Mouse (Mus musculus): ENCODE data around the gene Ifit2. TPM values are rescaled to one million over a fixed set of nuclear protein-coding genes. Genes with fewer than 3 reads are reported as not detected.

Gene Ifit2
- 1 to 10 TPM; 5.8 to 6.5 TPM for total RNA-seq (2021)

- intact Hi-C loops (cut with DNase I), result loop anchor here (2.0 kb wide), 1 partner anchor 50 kb away; no protein-coding TSS in a partner anchor
- peak; percentile 68 to 70 for DNase-seq
Observed at GRCm38 (mm10) chr19:34550534-34551223, at the start of gene Ifit2. Gene Ifit2 (plus strand): TSS chr19:34550694.

DNA sequence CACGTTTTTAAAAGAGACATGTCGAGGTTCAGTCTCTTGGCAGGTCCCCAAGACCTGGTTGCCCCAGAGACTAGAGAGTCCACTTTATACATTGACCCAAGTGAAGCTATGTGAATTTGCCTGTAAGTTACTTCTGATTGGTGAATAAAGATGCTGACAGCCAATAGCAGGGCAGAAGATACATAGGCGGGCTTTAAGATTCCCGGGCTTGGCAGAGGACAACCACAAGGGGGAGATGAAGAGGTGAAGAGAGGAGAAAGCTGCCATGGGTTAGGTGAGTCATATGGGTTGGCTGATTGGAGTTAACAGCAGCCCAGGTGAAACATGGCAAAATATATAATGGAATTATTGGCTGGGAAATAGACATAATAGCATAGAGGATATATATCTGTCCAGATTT lies 49.7 kb upstream of the Ifit2 start:
- intact Hi-C loops (cut with DNase I), result loop anchor here (2.0 to 5.0 kb wide), 3 partner anchors 26 to 137 kb away; partner anchors contain the start of genes Ifit2 and Lipa

DNA sequence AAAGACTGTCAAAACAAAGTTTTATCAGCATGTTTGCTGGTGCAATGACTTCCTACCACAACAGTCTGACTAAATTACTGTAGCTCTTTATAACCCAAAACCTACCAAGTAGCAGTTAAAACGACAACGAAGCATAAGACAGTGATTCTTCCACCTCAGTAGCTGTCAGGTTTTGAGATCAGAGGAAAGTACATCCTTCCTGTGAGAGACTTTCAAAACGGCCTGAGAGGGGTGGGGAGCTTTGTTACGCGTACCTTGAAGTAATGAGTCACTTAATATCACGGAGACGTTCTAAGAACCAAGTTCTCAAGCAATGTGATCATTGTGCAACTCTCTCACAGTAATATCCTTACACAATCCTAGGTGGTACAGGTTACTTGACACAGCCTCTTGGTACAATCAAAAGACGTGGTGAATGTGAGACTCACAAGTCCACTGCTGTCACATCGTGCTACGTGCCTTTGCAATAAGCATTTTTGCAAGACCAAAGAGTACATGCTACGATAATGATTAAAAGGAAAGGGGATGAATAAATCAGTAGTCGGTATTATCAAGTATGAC lies 45.3 kb upstream of the Ifit2 start:
- DNase-seq, result no peak
- intact Hi-C loops (cut with DNase I), result no loop called here

More for the DNA sequence above, 49.7 kb upstream of the Ifit2 start:
- peak; percentile 66 to 70 for DNase-seq

DNA sequence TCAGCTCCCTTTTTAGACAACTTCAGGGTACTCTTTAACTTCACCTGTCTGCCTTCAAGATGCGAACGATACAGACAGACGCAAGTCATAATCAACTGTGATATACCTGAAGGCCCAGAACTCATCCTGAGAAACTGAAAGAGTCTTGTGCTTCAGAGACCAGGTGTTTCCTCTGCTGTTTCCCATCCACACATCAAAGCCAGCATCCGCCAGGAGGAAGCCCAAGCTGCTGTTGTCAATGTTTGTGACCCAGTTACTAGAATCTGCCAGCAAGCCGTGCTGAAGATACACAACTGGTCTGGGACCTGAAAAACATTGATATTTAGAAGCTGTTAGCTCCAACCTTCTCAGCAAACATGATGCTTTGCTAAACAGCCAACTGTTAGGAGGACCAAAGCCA lies 39.8 kb upstream of the Ifit2 start:
- intact Hi-C loops (cut with DNase I), result no loop called here
- DNase-seq, result no peak

DNA sequence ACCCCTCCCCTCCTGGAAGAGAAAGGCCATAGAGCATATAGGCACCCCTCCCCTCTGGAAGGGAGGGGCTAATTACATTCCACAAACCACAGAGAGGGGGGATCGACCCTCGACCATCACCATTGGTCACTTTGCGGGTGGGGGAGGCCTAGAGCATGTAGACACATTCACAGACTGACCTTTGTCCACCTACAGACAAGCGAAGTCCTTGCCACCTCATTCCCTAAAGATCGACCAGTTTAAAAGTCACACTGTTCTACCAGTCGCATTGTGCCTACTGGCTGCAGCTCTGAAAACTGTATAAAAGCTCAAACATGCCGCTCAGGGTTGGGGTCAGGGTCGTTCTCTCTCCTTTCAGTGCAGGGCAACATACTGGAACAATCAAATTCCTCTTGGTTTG lies 39.0 kb upstream of the Ifit2 start:
- no peak for DNase-seq
- intact Hi-C loops (cut with DNase I), result no loop called here

GRCm38 (mm10) chr19:34515681-34516080 lies 34.8 kb upstream of the Ifit2 start:
- no peak for DNase-seq
- intact Hi-C loops (cut with DNase I), result no loop called here

DNA sequence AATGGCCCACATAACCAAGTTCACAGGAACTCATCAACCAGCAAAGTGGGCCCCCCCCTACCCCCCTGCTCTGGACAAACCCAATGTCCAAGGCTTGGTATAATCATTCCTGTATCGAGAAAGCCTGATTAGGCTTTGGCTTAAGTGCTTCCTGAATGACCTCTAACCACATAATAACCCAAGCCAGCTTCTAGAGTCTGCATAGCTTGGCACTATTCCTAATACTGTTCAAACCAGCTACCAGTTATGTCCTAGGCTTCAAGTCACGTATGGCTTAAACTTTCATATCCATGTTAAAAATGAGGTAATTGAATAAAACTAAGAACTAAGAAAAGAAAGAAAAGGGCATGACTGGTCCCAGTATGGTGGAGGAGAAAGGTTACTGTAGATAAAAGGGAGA lies 34.1 kb upstream of the Ifit2 start:
- no peak for DNase-seq
- intact Hi-C loops (cut with DNase I), result no loop called here

- DNase-seq, result no peak
Observed at GRCm38 (mm10) chr19:34517197-34517596, 33.3 kb upstream of the Ifit2 start.

DNA sequence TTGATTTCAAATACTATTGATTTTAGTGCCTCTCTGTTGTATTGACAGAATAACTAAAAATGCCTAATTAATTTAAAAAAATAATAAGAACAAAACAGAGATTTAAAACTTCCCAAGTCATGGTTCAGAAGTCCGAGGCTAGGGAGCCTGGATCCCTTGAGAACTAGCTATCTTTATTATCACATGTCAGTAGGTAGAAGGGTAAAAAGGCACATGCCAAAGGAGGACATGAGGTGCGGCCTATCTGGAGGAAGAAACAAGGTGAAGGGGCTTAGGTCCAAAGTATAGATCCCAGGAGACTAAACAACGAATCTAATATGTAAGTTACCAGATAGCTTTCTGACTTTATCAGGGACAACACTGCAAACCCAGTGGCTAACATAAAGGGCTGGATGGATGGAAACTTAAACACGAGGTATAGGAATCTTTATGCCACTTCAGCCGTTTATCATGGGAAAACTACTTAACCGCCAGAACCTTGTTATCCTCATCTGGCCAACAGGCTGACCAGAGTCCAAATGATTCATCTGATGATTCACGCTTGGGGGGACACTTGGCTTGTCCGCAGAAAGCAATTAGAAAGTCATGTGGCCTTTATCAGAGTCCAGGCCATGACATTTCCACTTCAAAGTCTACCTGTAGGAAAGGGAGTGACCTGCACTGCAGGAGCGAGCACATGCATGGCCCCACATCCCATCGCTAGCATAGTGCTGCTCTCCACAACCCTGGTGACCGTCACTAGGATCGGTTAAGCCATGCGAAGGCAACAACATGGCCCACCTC lies 32.5 kb upstream of the Ifit2 start:
- intact Hi-C loops (cut with DNase I), result no loop called here
- no peak for DNase-seq

More at GRCm38 (mm10) chr19:34517197-34517596, 33.3 kb upstream of the Ifit2 start:
- intact Hi-C loops (cut with DNase I), result no loop called here

- no peak for DNase-seq
- intact Hi-C loops (cut with DNase I), result no loop called here
Observed at GRCm38 (mm10) chr19:34518786-34519185, 31.7 kb upstream of the Ifit2 start.

GRCm38 (mm10) chr19:34519646-34520045 lies 30.8 kb upstream of the Ifit2 start:
- no peak for DNase-seq
- intact Hi-C loops (cut with DNase I), result no loop called here

DNA sequence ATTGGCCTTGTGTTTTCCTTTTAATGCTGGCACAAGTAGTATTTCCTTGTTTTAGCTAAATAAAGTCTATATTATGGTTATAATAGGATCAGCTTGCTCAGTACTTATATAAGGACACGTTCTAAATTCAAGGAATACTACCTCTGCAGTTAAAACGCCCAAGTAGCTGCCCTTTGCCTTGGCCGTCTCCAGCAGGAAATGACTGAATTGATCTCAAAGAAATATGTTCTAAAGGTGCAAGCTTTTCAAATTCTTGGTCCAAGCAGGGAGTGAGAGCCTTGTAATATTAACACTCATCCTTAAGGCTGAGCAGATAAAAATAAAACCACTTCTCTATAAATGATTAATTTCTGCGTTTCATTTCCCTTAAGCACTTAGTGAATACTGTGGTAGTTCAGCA lies 30.4 kb upstream of the Ifit2 start:
- DNase-seq, result no peak
- intact Hi-C loops (cut with DNase I), result no loop called here

DNA sequence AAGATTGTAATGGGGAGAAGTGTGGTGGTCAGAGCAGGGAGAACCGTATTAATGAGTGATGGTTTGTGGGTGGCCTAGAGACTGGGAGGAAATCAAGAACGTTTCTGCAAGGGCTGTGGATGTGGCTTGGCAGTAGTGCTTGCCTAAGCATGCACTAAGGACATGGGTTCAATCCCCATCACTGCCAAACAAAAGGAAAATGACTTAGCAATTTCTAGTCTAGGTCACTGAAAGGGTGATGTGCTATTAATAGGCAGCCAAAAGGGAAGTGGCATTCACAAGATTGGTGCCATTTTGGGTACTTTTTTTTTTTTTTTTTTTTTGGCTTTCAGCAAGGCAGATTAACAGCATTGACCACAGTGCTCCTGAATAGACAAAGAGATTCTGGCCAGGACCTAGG lies 29.1 kb upstream of the Ifit2 start:
- intact Hi-C loops (cut with DNase I), result no loop called here
- no peak for DNase-seq

- DNase-seq, result no peak
- intact Hi-C loops (cut with DNase I), result no loop called here
Observed at GRCm38 (mm10) chr19:34521978-34522377, 28.5 kb upstream of the Ifit2 start.

- DNase-seq, result no peak
- intact Hi-C loops (cut with DNase I), result no loop called here
Observed at GRCm38 (mm10) chr19:34523106-34523725, 27.3 kb upstream of the Ifit2 start.

GRCm38 (mm10) chr19:34524646-34525045 lies 25.8 kb upstream of the Ifit2 start:
- intact Hi-C loops (cut with DNase I), result no loop called here
- DNase-seq, result no peak

DNA sequence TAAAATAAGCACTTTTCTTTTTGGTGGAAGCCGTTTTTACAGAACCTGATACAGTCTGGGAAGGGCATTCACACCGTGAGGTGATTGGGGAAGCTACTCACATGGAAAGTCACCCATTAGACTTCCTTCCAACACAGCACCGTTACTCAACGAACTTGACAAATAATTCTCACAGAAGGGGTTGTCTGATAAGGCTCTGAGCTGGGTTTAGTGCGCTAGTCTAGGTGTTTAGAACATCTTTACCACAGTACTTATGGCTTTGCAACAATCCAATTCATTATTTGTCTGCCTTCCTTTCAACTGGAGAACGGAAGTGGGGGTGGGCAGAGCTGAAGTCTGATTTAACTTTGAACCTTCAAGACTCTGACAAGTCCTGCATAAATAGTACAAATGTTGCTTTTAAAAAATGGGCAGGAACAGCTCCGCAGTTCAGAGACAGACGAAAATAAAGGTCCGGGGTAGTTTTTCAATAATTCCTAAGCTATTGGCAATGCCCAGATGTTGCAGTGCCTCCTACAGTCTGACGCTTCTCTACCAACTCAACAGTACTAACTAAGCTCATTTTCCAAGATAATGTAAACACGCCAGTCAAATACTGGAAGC lies 24.1 kb upstream of the Ifit2 start:
- DNase-seq, result peak in 1 of 2 experiments; percentile 40
- intact Hi-C loops (cut with DNase I), result loop anchor here (2.0 kb wide), 1 partner anchor 26 kb away; no protein-coding TSS in a partner anchor

- intact Hi-C loops (cut with DNase I), result loop anchor here (2.0 kb wide), 1 partner anchor 26 kb away; no protein-coding TSS in a partner anchor
- DNase-seq, result peak; percentile 94 to 96
Observed at GRCm38 (mm10) chr19:34526941-34527682, 23.4 kb upstream of the Ifit2 start, which contains the start of gene Lipa. Gene Lipa (minus strand): TSS chr19:34527474.

DNA sequence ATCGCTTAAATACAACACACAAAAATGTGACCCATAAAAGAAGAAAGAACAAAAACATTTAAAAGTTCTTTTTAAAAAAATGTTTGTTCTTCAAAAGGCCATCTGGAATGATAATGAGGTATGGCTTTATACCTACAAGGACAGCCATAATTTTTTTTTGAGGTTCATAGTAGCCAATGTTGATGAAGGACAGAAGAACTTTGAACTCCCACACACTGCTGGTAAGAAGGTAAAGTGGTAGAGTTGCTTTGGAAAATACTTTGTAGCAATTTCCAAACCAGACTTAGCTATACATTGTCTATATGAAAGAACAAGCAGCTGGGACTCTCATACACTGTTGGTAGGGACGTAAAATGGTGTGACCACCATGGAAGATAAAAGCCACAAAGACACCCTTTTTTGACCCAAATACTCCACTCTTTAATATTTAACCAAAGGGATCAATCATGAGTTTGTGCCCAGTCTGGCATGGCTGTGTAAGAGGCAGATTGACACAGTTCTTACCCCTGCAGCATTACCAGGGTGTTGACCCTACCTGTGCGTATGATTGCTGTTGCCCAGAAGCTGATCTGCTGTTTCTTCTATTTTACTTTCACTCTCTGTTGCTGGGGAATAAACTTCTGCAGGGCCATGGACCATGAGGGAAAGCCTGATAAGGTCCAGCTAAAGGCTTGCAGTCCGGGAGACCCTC lies 18.3 kb upstream of the Ifit2 start:
- intact Hi-C loops (cut with DNase I), result no loop called here
- DNase-seq, result no peak
